Mouse (Mus musculus): ENCODE results near the gene Zfp799.
"Not testable (repeated sequence)": the region's sequence is repeated elsewhere in the genome, so short reads cannot be mapped to it uniquely, and the experiment has no call there.

The Zfp799 gene

DNA sequence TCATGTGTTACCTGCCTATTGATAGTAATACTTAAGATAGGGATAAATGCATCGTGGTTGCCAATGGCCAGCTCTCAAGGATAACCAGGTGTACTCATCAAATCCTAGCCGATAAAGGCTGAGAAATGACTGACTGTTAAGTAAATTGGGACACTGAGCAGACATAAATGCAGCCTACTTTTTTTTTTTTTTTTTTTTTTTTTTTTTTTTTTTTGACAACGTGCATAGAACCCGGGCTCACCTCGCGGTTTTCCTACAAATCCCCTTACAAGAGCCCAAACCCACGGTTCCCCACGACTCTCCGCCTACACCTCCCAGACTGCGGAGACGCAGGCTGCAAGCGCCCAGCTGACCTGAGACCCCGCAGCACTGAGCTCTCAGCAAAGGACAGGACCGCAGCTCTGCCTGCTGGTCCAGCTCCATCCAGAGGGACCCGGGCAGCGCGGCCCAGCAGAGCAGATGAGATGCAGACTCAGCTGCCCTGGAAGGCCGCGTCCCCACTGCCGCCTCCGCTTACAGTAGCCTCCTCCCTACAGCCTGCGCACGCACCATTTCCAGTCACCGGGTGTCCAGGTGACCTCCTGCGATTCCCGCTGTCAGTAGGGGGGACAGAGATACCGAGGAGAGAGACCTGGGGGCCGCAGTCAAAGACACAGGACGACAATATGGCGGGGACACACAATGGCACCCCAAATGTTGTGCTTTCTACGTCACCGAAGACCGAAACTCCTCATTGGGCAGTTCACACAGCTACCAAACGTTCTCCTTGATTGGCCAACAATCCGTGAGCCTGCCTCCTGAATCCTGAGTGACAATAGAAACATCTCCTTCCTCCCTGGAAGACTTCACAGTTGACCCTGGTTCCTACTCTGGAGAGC is at the start of gene Zfp799:
Gene Zfp799 (minus strand): TSS at position 722 of the 878 bp plus-strand sequence.
- peak; percentile 77 to 89 for DNase-seq

DNA sequence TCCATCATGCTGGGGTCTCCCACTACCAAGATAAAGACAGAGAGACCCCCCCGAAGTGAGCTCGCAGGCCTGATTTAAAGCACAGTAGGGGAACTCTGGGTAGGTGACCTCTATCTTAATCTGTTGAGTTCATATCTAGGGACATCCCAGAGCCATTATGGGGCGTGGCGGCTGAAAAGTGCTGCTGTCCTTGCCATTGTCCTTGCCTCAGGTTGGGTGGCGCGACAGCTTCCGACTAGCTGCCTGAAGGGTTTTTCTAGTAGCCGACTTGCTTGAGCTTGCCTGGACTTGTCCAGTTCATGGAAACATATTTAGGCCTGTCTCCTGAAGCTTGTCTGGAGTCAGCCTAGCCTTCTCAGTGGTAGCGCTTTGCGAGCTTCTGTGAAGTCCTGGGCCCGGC is 48.7 kb upstream of the Zfp799 start:
- no peak for DNase-seq

- DNase-seq, result no peak
Measured at GRCm38 (mm10) chr17:32877471-32878171, 47.6 kb upstream of the Zfp799 start.

- DNase-seq, result no peak
Measured at GRCm38 (mm10) chr17:32872696-32873095, 42.6 kb upstream of the Zfp799 start.

DNA sequence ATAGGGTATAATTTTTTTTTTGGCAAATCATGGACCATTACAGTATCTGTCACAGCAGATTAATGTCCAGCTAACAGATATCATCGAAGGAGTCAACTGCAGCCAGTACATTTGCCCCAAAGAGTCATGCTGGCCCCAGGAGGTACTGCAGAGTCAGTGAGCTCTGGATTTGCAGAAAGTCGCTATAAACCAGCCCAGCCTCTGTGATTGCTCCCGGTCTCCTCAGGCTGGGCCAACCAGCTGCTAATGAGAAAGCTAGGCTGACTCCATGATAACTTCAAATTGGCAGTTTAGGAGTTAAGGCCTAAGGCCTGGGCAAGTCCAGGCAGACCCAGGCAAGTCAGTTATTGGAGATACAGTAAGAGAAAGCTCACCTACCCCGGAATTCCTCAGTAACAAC is 42.0 kb upstream of the Zfp799 start:
- DNase-seq, result no peak

- DNase-seq, result no peak
Measured at GRCm38 (mm10) chr17:32871483-32871882, 41.4 kb upstream of the Zfp799 start.

- not testable (repeated sequence) for DNase-seq
Measured at GRCm38 (mm10) chr17:32867266-32867665, 37.2 kb upstream of the Zfp799 start.

DNA sequence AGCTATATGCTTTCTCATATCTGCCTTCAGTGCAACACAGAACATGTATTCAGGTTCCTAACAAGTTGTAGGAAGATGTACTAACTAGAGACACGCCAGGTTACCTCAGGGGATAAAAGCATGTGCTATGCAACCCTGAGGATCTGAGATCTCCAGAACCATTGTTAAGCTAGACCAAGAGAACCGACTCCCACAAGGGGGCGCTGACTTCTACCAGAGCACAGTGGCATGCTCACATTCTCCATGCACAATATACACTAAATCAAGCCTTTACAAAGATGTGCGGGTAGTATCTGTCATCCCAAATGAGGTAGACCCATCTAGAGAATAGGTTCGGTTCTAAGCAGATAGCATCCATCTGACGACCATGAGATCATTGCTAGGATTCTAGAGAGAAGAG is 26.7 kb upstream of the Zfp799 start:
- DNase-seq, result not testable (repeated sequence)

DNA sequence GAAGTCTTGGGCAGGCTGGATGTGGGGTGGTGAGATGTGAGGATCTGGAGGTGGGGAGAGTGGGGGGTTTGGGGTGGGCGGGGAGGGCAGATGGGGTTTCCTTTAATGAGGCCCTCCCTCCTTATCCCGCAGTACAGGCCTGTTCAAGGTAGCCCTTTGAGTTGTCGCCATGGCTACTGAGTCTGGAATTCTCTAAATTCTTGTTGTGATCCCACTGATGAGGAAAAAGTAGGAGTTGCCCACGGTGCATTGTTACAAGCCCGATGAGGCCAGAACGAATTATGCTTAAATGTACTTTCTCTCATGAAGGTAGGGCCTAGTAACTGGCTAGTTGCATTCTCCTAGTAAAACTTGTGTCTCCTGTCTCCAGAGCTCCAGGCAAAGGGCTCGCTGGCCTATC is 21.5 kb upstream of the Zfp799 start:
- DNase-seq, result no peak

DNA sequence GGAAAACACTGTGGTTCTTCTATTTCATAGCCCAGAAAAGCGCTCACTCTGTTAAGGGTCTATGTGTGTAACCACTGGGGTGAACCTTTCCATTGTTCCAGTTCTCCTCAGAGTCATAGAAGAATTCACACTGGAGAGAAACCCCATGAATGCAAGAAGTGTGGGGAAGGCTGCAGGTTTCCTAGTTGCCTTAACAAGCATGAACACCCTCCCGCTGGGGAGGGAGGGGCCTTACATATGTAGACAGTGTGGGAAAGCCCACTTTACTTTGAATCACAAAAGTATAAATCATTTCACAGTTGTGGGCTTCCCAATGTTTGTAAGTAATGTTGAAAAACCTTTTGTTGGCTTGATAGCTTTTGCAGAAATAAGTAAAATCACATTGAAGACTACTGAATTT is 11.3 kb upstream of the Zfp799 start:
- no peak for DNase-seq

DNA sequence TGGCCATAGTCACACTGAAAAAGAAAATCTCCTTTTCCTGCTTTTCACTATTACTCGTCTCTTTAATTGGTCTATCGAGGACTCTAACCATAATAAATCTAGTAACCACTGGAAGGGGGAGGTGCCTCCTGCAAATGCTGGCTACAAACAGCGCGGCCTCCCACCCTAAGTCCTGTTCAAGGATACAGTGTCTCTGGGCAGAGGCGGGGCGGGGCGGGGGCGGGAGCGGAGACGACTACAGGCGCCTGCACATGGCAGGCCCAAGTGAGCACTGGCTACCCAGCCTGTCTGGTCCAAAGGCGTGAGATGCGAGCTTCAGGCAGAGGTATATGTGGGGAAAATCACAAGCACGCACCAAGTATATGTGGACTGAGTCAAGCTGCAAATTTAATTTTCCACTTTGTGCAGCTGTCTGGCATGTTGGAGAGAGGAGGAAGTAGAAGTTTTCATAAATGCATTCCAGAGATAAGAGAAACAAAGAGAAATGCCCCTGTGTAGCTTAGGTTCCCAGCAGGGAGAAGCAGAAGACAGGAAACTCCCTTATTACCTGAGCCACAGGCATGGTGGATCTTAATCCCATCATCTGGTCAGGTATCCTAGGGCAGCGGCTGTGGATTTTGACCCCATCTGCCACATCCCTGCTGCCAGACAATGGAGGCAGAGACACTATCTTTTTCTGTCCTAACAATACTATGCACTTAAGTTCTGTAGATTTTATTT is 9.2 kb upstream of the Zfp799 start:
- no peak for DNase-seq

DNA sequence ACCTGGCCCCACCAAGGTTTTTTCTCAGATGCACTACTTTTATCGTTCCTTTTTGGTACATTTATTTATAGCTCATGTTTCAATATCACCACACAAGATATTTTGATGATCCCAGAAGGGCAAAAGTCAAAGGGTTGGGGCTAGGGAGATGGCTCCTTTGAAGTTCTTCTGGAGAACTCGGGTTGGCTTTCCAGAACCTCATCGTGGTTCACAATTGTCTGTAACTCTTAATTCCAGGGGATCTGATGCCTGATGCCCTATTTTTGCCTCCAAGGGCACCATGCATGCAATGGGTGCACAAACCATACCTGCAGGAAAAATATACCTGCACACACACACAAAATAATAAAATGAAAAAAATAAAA is 339 bp upstream of the Zfp799 start:
- no peak for DNase-seq

GRCm38 (mm10) chr17:32816074-32816784 is 13.8 kb downstream of the Zfp799 start:
- no peak for DNase-seq

DNA sequence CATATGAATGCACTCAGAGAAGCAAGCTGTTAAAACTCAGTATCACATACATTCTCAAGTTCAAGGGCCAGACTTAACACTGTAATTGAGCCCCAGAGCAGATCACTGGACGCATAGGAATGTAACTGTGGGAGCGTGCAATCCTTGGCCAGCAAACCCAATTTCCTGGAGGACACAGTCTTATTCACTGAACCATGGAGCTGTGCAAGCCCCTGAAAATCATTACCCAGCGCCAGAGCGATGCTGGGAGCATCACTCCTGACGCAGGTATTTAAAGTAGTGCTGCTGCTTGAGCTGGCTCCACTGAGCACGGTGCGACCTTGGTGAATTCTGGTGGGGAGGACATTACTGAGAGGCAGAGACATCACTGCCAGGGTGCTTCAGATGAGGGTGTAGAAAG is 15.9 kb downstream of the Zfp799 start:
- DNase-seq, result no peak

GRCm38 (mm10) chr17:32810648-32811047 is 19.4 kb downstream of the Zfp799 start:
- no peak for DNase-seq

DNA sequence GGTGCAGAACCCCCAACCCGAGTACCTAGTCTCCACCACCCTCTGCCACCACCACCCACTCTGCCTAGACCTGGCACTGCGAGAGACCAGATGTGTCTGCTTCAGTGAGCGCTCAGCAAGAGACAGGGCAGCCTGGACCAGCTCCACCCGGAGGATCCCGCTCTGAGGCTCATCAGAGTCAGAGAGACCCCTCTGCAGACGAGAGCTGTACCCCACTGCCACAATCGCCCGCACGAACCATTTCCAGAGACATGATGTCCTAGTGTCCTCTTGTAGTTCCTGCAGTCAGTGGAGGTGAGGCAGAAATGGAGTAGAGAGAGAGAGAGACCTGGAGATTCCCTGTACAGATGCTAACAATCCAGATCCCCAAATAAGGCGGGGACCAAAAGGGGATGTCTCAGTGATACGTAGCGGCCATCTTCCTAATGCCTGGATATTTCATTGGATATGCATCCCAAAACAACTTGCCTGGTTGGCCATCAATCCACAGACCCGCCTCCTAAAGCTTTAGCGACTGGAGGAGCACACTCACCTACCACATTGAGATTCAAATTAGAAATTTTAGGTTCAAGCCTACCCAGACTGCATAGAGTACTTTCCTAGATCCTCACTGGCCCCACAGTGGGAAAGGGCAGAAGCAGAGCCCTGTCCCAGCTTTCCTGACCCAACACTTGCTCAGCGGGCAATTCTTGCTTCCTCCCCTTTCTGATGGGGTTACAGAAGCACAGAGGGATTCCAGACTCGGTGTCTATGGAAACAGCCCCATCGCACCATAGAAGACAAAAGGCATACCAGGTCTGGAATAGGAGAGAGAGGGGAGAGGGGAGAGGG is 20.3 kb downstream of the Zfp799 start, which contains the start of gene Zfp811:
Gene Zfp811 (minus strand): TSS at position 388 of the 831 bp plus-strand sequence.
- DNase-seq, result peak; percentile 57 to 69

GRCm38 (mm10) chr17:32808921-32809320 is 21.1 kb downstream of the Zfp799 start:
- peak in 1 of 2 experiments; percentile 25 for DNase-seq

GRCm38 (mm10) chr17:32789244-32789643 is 40.8 kb downstream of the Zfp799 start:
- no peak for DNase-seq

DNA sequence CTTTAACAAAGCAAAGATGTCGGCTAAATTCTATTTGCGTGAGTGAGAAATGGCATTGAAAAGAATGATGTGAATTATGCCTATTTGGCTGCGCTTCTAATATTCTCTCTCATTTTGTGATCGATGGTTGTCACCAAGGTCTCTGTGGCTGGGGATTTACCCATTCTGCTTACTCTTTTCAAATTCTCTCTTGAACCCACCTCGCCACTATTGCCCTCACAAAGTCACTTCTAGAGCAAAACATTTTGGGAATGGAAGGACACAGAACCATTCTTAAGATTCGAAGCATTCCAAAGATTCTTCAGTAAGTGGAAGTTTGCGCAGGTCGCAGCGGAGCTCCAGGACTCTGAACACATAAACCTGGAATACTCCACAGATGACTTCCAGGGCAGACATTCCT is 41.5 kb downstream of the Zfp799 start:
- no peak for DNase-seq

DNA sequence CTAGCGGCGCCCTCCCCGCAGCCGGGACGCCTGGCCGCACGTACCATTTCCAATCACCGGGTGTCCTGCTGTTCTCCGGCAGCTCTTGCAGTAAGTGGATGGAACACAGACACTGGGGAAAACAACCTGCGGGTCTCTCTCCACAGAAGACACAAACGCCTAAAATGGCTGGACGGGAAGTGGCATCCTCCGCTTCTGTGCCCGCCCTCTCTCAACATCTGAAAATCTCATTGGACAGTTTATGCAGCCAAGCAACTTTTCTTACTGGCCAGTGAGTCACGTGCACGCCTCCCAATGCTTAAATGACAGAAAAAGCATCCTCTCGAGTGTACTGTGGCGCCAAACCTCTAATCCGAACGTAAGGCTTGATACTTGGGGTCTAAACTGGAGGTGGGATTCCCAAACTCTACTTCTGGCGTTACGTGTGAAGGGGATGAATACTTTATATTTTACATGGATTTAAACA is 41.9 kb downstream of the Zfp799 start, which contains the start of gene Zfp871:
Gene Zfp871 (minus strand): TSS at position 194 of the 466 bp plus-strand sequence.
- peak; percentile 85 to 94 for DNase-seq

- no peak for DNase-seq
Measured at GRCm38 (mm10) chr17:32787436-32788093, 42.5 kb downstream of the Zfp799 start.

All from cerebellum, adult 18-20 months (tissue).